Mouse (Mus musculus) cerebellum, adult 11-12 months (tissue): ENCODE data around the gene Pcnx2.

Experiments used
- DNase-seq: peaks from one replicate; pipeline ENCODE4 v3.0.0; 2022

Pcnx2 gene

GRCm38 (mm10) chr8:125816742-125817141, 81.4 kb downstream of the Pcnx2 start:
- DNase-seq = no peak

- DNase-seq = peak; percentile 55
Measured at GRCm38 (mm10) chr8:125808826-125809225, 89.3 kb downstream of the Pcnx2 start.

DNA sequence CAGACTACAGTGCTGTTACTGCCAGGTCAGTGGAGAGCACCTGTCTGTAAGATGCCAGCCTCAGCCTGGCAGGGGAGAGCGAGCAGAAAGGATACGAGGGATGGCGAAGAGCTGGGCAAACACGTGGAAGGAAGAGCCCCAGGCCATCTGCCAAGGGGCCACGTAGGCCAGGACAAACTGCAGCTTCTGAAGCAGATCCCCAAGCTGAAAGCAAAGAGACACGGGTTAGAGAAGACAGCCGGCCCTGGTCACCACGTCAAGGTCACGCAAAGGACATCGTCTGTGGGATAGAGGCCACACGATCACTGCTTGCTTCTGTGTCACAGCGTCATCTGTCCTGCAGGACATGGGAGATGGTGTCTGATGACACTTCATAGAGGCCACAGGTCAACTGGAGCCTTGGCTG, 90.2 kb downstream of the Pcnx2 start:
- peak; percentile 73 for DNase-seq

GRCm38 (mm10) chr8:125806459-125806858, 91.7 kb downstream of the Pcnx2 start:
- DNase-seq = no peak

GRCm38 (mm10) chr8:125796970-125797369, 101.1 kb downstream of the Pcnx2 start:
- DNase-seq = peak; percentile 71

DNA sequence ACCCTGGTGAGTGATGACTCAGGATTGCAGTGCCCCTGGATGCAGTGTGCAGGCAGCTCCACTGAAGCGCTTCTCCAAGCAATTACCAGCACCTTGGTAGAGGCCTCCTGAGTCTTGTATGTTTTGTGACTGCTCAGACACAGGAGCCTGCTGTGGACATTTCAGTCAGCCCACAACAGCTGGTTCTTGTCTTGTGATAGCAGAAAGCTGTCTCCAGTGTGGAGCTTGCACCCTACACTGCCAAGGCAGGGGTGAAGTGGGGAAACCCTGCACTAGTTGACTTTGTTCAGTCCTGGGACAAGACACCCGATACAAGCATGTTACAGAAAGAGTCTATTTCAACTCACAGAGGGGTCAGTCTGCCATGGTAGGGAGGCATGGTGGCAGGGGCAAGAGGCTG, 102.8 kb downstream of the Pcnx2 start:
- no peak for DNase-seq

DNA sequence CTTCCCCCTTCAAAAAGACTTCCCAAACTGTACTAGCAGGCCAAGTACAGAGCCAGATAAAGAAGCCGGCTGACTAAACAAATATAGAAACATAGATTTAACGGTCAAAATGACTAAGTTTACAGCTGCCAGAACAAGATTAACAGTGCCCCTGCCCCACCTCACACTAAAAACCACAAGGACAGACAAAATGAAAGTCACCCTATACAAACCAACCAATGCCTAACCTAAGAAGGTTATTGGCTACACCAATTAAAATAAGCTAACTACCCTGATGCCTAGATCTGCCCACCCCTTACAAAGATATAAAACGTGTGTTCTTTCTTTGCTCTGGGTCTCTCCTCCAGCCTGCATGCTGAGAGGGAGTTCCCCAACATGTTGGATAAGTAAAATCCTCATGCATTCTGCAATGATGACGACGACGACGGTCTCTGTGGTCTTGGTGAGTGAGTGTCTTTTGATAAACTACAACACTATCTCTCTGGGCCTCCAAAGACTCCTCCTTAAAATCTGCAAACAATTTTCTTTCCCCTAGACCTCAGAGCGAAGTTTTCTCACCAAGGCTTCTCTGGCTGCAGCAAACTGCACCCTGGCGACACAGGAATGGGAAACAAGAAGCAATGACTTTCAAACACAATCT, 105.2 kb downstream of the Pcnx2 start:
- no peak for DNase-seq

DNA sequence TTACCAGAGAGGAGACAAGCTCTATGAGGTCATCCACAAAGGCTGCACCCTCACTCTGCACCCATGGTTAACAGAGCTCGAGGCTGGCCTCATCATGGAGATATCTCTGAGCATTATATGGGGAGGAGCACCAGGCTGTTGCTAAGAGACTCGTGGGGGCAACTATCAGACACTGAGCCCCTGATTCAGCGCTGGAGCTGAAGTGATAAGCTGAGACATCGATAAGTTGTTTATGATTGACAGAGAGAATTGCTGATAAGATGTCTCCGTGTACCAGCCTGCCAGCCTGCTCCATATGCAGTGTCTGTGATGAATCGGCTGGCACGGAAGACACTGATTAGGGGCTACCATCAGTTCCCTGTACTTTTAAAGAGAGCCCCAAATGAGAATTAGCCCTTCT, 111.2 kb downstream of the Pcnx2 start:
- no peak for DNase-seq

DNA sequence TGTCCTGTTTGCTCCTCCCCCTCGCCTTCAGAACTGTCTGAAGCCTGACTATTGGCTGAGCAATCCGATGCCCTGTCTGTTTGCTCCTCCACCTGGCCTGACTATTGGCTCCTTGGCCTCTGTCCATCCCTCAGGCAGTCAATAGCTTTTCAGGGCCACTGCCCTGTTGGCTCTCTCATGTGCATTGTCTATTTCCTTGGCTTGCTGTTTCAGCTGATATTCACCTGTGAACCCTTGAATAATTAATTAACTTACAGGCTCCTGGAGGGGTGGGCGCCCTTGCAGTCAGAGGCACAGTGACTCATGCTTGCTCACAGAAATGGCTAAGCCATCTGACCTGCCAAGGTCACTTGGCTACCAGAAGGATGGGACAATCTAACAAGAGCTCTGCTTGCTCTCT, 116.0 kb downstream of the Pcnx2 start:
- no peak for DNase-seq

DNA sequence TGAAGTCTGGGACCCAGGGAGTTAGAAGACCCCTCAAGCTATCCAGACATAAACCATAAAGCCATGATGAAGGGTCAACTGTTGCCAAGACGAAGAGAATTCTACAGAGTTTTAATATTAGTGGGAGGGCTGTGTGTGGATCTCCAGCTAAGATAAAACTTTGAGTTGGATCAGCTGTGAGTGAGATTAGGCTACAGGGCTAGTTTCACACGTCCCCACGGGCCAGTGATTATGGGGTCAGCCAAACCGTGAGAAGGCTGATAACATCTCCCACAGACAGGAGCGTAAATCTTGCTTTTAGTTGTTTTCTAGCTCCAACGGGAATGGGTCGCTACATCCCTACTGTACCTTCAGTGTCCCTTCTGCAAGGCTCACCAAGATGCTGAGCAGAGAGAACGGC, 118.5 kb downstream of the Pcnx2 start:
- no peak for DNase-seq

GRCm38 (mm10) chr8:125778919-125779318, 119.2 kb downstream of the Pcnx2 start:
- no peak for DNase-seq

- DNase-seq = no peak
Measured at GRCm38 (mm10) chr8:125777478-125778164, 120.5 kb downstream of the Pcnx2 start.

DNA sequence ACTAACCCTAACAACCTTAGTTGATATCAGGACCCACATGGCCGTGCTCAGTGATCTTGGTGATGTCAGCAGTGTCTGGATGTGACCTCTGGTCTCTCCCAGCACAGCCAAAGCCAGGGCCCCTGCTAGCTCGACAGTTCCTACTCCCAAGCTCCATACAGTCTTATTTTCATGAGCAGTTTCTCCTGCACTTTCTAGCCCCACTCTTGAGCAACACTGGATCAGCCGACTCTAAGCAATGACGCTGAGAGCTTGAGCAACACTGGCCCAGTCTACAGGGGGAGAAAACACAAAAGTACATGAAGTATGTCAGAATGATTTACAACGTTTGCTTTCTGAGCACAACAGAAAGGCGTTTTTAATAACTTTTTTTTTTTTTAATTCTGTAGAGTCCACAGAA, 121.3 kb downstream of the Pcnx2 start:
- no peak for DNase-seq

DNA sequence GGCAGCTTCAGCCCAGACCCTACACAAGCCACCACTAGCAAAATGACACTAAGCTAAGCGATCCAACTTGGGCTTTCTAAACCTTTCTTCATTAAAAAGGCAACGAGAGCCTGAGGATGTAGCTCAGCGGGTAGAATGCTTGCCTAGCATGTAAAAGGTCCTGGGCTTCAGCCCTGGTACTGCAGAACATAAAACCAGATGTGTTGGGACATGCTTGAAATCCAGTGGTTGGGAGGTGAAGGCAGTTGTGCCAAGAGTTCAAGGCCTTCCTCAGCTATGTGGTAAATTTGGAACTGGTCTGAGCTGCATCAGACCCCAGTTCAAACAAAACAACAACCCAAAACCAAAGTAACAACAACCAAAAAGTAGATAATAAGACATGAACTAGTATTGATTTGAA, 121.8 kb downstream of the Pcnx2 start:
- DNase-seq = no peak

- no peak for DNase-seq
Measured at GRCm38 (mm10) chr8:125775031-125775430, 123.1 kb downstream of the Pcnx2 start.

DNA sequence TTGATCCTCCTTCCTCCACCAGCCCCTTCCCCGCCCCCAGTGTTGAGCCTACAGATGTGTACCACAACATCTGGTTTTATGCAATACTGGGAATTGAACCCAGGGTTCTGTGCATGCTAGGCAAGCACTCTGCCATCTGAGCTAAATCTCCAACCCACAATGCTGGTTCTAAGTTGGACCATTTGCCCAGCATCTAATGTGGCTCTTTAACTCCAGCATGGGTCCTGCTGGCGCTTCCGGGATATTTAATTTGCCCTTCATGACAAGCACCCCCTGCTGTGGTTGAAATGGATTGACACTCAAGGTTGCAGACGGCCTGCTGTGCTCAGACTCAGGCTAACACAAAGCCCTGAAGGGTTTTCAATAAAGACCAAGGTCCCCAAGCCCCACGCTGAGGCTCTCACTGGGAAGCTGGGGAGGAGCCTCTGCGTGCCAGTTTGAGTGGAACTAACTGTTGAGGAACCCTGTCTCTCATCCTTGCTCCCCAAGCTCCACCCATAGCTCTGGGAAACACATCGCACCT, 124.8 kb downstream of the Pcnx2 start:
- no peak for DNase-seq

- no peak for DNase-seq
Measured at GRCm38 (mm10) chr8:125772300-125772699, 125.8 kb downstream of the Pcnx2 start.

GRCm38 (mm10) chr8:125768079-125768478, 130.0 kb downstream of the Pcnx2 start:
- no peak for DNase-seq

DNA sequence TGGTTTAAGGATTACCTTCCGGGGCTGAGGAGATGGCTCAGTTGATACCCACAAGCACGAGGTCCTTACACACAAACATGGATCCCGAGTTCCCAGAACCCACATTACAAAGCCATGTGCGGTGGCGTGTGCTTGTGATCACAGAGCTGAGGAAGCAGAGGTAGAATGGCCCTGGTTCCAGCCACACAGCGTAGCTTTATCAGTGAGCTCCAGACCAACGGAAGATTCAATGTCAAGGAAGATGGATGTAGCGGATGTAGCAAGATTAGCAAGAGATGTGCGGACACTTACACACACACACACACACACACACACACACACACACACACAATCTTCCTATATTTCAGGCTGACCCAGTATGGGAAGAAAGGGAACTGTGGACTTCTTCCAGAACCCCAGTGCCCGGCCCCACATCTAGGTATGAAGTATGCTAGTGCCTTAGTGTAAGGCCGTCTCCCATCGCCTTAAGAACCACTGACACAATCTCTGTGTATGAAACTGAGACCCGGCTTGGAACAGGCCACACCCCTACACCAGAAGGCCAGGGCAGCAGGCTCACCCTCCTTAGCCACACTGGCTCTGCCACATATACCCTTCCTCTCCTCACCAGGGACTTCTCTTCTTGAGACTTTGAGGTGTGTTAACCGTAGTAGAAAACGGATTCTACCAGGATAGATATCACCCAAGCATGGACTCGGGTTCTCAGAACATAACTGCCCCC, 134.9 kb downstream of the Pcnx2 start:
- DNase-seq = no peak

GRCm38 (mm10) chr8:125759022-125759421, 139.1 kb downstream of the Pcnx2 start:
- DNase-seq = no peak

DNA sequence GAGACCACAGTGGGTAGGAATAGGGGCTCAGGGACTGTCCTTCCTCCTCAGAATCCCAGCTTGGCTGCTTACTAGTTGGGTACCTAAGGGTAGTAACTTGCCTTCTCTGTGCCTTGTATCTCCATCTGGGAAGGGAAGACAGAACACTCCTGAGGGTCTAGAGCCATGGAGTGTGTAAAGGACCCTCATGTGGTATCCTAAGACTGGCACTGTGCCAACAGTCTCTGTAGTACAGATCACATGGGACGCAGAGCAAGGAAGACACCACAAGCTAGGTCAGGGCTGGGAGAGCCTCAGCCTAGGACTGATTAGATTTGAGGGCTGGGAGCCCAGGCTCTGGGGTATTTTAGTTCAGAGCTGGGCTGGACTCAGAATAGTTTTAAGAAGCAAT, 141.0 kb downstream of the Pcnx2 start:
- DNase-seq = peak; percentile 34

- DNase-seq = peak; percentile 76
Measured at GRCm38 (mm10) chr8:125756391-125757105, 141.6 kb downstream of the Pcnx2 start.

GRCm38 (mm10) chr8:125755896-125756295, 142.2 kb downstream of the Pcnx2 start:
- DNase-seq = peak; percentile 34
